Comparison of ENCODE assay signal across 10 mouse cellular contexts in the genomic region with DNA sequence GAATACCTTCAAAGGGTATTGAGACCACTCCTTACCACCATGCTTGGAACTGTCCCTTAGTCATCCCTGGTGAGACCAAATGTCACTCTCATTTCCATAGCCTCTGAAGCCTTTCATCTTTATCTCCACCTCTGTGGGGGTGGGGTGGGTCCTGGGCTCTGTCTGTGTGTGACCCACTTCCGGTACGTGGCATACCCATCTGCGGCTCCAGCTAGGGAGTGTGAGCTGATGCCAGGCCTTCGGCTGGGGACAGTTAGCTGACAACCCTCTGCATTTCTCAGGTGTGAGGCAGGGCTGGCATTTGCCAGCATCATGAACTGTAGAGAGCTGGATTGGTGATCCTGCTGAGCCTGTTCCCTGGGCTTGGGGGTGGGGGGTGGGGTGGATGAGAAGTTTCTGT. TPM values are rescaled to one million over a fixed set of nuclear protein-coding genes. Genes with fewer than 3 reads are reported as not detected.
DNase-seq lines count a peak whose midpoint lies in the region; ATAC-seq lines count a peak whose summit lies in the region.
"Had no signal": no experiment of that assay in that cellular context is flagged by ENCODE, and none has a peak within 500 bp of the region (broad histone marks: within the 10 kb centered on the region; RNA-seq: fewer than 3 reads in every experiment).

No protein-coding gene starts in this region.

- H3K36me3 ChIP-seq in hindbrain, embryonic 13.5 days, result no peaks in the 10 kb centered on the region
- no peaks in the 10 kb centered on the region for H3K36me3 ChIP-seq in hindbrain, embryonic 12.5 days
- H3K36me3 ChIP-seq in megakaryocyte, embryonic 14.5 days (replicated peaks; ENCODE audit: low read length), result peaks cover 16% of the 10 kb centered on the region
- H3K36me3 ChIP-seq: embryonic facial prominence, embryonic 13.5 days had no signal

- H3K4me1 ChIP-seq in hindbrain, embryonic 13.5 days (replicated peaks), result peaks cover 17% of the 10 kb centered on the region
- peaks cover 4% of the 10 kb centered on the region; the same call in 1 of the 2 replicates for H3K4me1 ChIP-seq in hindbrain, embryonic 12.5 days
- H3K4me1 ChIP-seq in megakaryocyte, embryonic 14.5 days, result peaks cover 37% of the 10 kb centered on the region

- DNase-seq in B cell, adult 2 months, result peak; percentile 69 to 76
- DNase-seq in MN1 (ENCODE audit: low spot score), result no peak
- DNase-seq in cerebellum, postnatal 36 days, result no peak
- DNase-seq in testis, postnatal 10 days (ENCODE audit: low spot score), result no peak

- no peak overlapping the region for H3K27ac ChIP-seq in hindbrain, embryonic 13.5 days
- H3K27ac ChIP-seq in hindbrain, embryonic 12.5 days, result no peak overlapping the region
- H3K27ac ChIP-seq: embryonic facial prominence, embryonic 13.5 days had no signal

- H3K9ac ChIP-seq in hindbrain, embryonic 13.5 days, result no peak overlapping the region
- H3K9ac ChIP-seq in hindbrain, embryonic 12.5 days, result no peak overlapping the region
- H3K9ac ChIP-seq: embryonic facial prominence, embryonic 13.5 days had no signal

- ATAC-seq in hindbrain, embryonic 13.5 days (ENCODE audit: low FRiP score), result peak; percentile 10; the same call in 1 of the 2 replicates
- ATAC-seq in hindbrain, embryonic 12.5 days (ENCODE audit: low FRiP score), result no peak
- ATAC-seq in activated CD4-positive, CD25-positive, alpha-beta regulatory T cell, adult 4 months, result peak; percentile 85

- H3K9me3 ChIP-seq in hindbrain, embryonic 13.5 days, result no peaks in the 10 kb centered on the region
- no peaks in the 10 kb centered on the region for H3K9me3 ChIP-seq in hindbrain, embryonic 12.5 days (replicated peaks)
- H3K9me3 ChIP-seq in megakaryocyte, embryonic 14.5 days, result no peaks in the 10 kb centered on the region
- H3K9me3 ChIP-seq: embryonic facial prominence, embryonic 13.5 days had no signal

- H3K4me3 ChIP-seq in hindbrain, embryonic 13.5 days, result no peak overlapping the region
- no peak overlapping the region for H3K4me3 ChIP-seq in hindbrain, embryonic 12.5 days
- peak overlapping the region; percentile 74 for H3K4me3 ChIP-seq in megakaryocyte, embryonic 14.5 days (replicated peaks)
- H3K4me3 ChIP-seq: embryonic facial prominence, embryonic 13.5 days; myocyte had no signal

- no peaks in the 10 kb centered on the region for H3K27me3 ChIP-seq in hindbrain, embryonic 13.5 days
- no peaks in the 10 kb centered on the region for H3K27me3 ChIP-seq in hindbrain, embryonic 12.5 days
- H3K27me3 ChIP-seq in megakaryocyte, embryonic 14.5 days (replicated peaks), result no peaks in the 10 kb centered on the region
- H3K27me3 ChIP-seq: embryonic facial prominence, embryonic 13.5 days had no signal

- WGBS in hindbrain, embryonic 13.5 days, result 61% methylated on average over 4 of the region's 4 CpGs
- WGBS in hindbrain, embryonic 12.5 days, result 64% methylated on average over 4 of the region's 4 CpGs

- H3K4me2 ChIP-seq in hindbrain, embryonic 13.5 days, result no peak overlapping the region
- no peak overlapping the region for H3K4me2 ChIP-seq in hindbrain, embryonic 12.5 days (replicated peaks)

RNA-seq across cellular contexts. Expression of a gene that starts 10.6 kb away (rescaled TPM):
- 13.8 and 15.9 TPM in 2 replicates for polyA plus RNA-seq in hindbrain, embryonic 13.5 days (2015; fragmentation: Nextera tagmentation; extraction: Ambion mirVana)
- polyA plus RNA-seq in hindbrain, embryonic 12.5 days (2016; fragmentation: Nextera tagmentation; extraction: Ambion mirVana), result 15.2 and 18.3 TPM in 2 replicates
- polyA plus RNA-seq in activated CD4-positive, CD25-positive, alpha-beta regulatory T cell, adult 4 months (2017; shearing (Covaris generic)), result 1 to 10 TPM; 3.4 to 4.8 TPM
- 0.57 TPM in 1 of 2 replicates, not detected in the other for polyA plus RNA-seq in megakaryocyte, embryonic 14.5 days (2012; ENCODE audit: insufficient read depth, low replicate concordance)

RNA-seq across cellular contexts. Expression of a gene that starts 10.7 kb away (rescaled TPM):
- polyA plus RNA-seq in hindbrain, embryonic 13.5 days (2015; fragmentation: Nextera tagmentation; extraction: Ambion mirVana), result 0.41 and 0.55 TPM in 2 replicates
- 0.58 and 0.82 TPM in 2 replicates for polyA plus RNA-seq in hindbrain, embryonic 12.5 days (2016; fragmentation: Nextera tagmentation; extraction: Ambion mirVana)
- under 1 TPM in 1 of 2 experiments, not detected in 1; 0.33 TPM for polyA plus RNA-seq in activated CD4-positive, CD25-positive, alpha-beta regulatory T cell, adult 4 months (2017; shearing (Covaris generic))
- 0.72 TPM in 1 of 2 replicates, not detected in the other for polyA plus RNA-seq in megakaryocyte, embryonic 14.5 days (2012; ENCODE audit: insufficient read depth, low replicate concordance)

Comparison
In these comparisons a context has a peak if more than half of its experiments do, and no peak if none do; other contexts are left out.
1. DNase-seq: peak in B cell, adult 2 months (2 of 2); none in MN1 (single experiment), cerebellum, postnatal 36 days (0 of 2) and testis, postnatal 10 days (single experiment).